Mouse (Mus musculus) liver, adult 2 months (tissue): Measurements from ENCODE around the gene Megf11. TPM values are rescaled to one million over a fixed set of nuclear protein-coding genes. Genes with fewer than 3 reads are reported as not detected.

Source experiments
- DNase-seq: peaks from one replicate; pipeline ENCODE4 v3.0.0-alpha.2; 2011; ENCODE audit warnings: low read depth, low spot score; ENCODE audit errors: extremely low read depth
- H3K27ac ChIP-seq: fragments of 200-500 bp; replicated peaks from 2 replicates; pipeline ENCODE4 v1.5.1; 2012; ENCODE audit warnings: low read depth, mild to moderate bottlenecking, control low read depth, inconsistent platforms, low read length; ENCODE audit not compliant: insufficient read depth
- H3K27me3 ChIP-seq: fragments of 200-500 bp; 2 replicates; pipeline ENCODE4 v1.6.1; 2012; ENCODE audit warnings: mild to moderate bottlenecking, moderate library complexity, low read length, inconsistent platforms; ENCODE audit not compliant: control insufficient read depth, insufficient read depth
- H3K36me3 ChIP-seq: fragments of 200-500 bp; 2 replicates; pipeline ENCODE4 v1.6.1; 2012; ENCODE audit warnings: low read length, inconsistent platforms; ENCODE audit not compliant: control insufficient read depth, insufficient read depth
- H3K4me1 ChIP-seq: fragments of 200-500 bp; 2 replicates; pipeline ENCODE4 v1.6.1; 2011; ENCODE audit warnings: low read length; ENCODE audit not compliant: control insufficient read depth, insufficient read depth
- H3K4me3 ChIP-seq: fragments of 200-500 bp; 2 replicates; pipeline ENCODE4 v1.5.1; 2011; ENCODE audit warnings: low read depth, mild to moderate bottlenecking, control low read depth, low read length, moderate library complexity; ENCODE audit not compliant: insufficient read depth
- H3K79me2 ChIP-seq: fragments of 200-500 bp; 2 replicates; pipeline ENCODE4 v1.6.1; 2012; ENCODE audit warnings: inconsistent platforms, mild to moderate bottlenecking, low read length, moderate library complexity; ENCODE audit not compliant: control insufficient read depth, insufficient read depth
- H3K9ac ChIP-seq: fragments of 200-500 bp; 2 replicates; pipeline ENCODE4 v1.6.1; 2012; ENCODE audit warnings: low read depth, mild to moderate bottlenecking, control low read depth, inconsistent platforms, low read length
- CTCF ChIP-seq: fragments of 200-500 bp; IDR thresholded peaks from 2 replicates; pipeline ENCODE4 v1.5.1; 2011; ENCODE audit warnings: low read depth, low read length, control low read depth
- POLR2A ChIP-seq: fragments of 200-500 bp; IDR thresholded peaks from 2 replicates; pipeline ENCODE4 v1.6.1; 2011; ENCODE audit warnings: low read length, control low read depth; ENCODE audit not compliant: insufficient read depth; ENCODE audit errors: extremely low read depth
- WGBS: fragments of 180-500 bp; shearing (Covaris S2); methylation state at CpG from one replicate; pipeline ENCODE4 v1.1.7; 2018; 5-methylcytosine and 5-hydroxymethylcytosine counted together
- polyA plus RNA-seq: library from polyadenylated mRNA; depleted of rRNA; stranded (reverse); fragments of >200 nt; gene quantifications from 2 replicates; pipeline ENCODE4 v1.2.3, GENCODE M21; 2012
- total RNA-seq: library from RNA; depleted of rRNA; stranded (reverse); fragments of >200 nt; gene quantifications from 2 replicates; pipeline ENCODE4 v1.2.3, GENCODE M21; 2014

Megf11 gene
- total and polyA plus RNA-seq, 2 experiments, result 0.09 to 0.13 TPM

GRCm38 (mm10) chr9:64355627-64356026 lies 29.8 kb upstream of the Megf11 start:
- Histone ChIP-seq H3K4me3 (no peak overlapping the region), H3K36me3 (no peaks in the 10 kb centered on the region), H3K79me2 (no peaks in the 10 kb centered on the region), H3K27ac (no peak overlapping the region), H3K27me3 (no peaks in the 10 kb centered on the region), H3K9ac (no peak overlapping the region), H3K4me1 (no peaks in the 10 kb centered on the region)
- DNase-seq, result peak; percentile 47
- no peak for TF ChIP-seq CTCF
- no peak for TF ChIP-seq POLR2A
- 61% methylated on average over 7 of the region's 7 CpGs for WGBS

- TF ChIP-seq POLR2A, result no peak
- TF ChIP-seq CTCF, result no peak
- WGBS, result 87% methylated on average over 9 of the region's 9 CpGs
- no peak overlapping the region for H3K9ac ChIP-seq
- DNase-seq, result peak; percentile 55
- H3K79me2 ChIP-seq, result no peaks in the 10 kb centered on the region
- no peaks in the 10 kb centered on the region for H3K4me1 ChIP-seq
- no peaks in the 10 kb centered on the region for H3K36me3 ChIP-seq
- no peak overlapping the region for H3K4me3 ChIP-seq
- H3K27ac ChIP-seq, result no peak overlapping the region
- H3K27me3 ChIP-seq, result no peaks in the 10 kb centered on the region
These were observed 24.0 kb upstream of the Megf11 start for GRCm38 (mm10) chr9:64361231-64361950.

- Histone ChIP-seq H3K79me2 (no peaks in the 10 kb centered on the region), H3K4me1 (no peaks in the 10 kb centered on the region), H3K9ac (no peak overlapping the region), H3K27me3 (0 out of 2 replicates have a peak, but pooled peaks cover 2% of the 10 kb centered on the region), H3K27ac (no peak overlapping the region), H3K4me3 (no peak overlapping the region), H3K36me3 (no peaks in the 10 kb centered on the region)
- WGBS, result 51% methylated on average over 7 of the region's 7 CpGs
- no peak for DNase-seq
- TF ChIP-seq CTCF, result no peak
- TF ChIP-seq POLR2A, result no peak
These were observed 15.6 kb upstream of the Megf11 start for GRCm38 (mm10) chr9:64369871-64370270.

- WGBS, result 80% methylated on average over 11 of the region's 11 CpGs
- H3K4me3 ChIP-seq, result no peak overlapping the region
- DNase-seq, result no peak
- H3K27ac ChIP-seq, result no peak overlapping the region
- 0 out of 2 replicates have a peak, but pooled peaks cover 2% of the 10 kb centered on the region for H3K27me3 ChIP-seq
- H3K9ac ChIP-seq, result no peak overlapping the region
- H3K79me2 ChIP-seq, result no peaks in the 10 kb centered on the region
- no peaks in the 10 kb centered on the region for H3K4me1 ChIP-seq
- TF ChIP-seq CTCF, result no peak
- no peaks in the 10 kb centered on the region for H3K36me3 ChIP-seq
These were observed 14.1 kb upstream of the Megf11 start for GRCm38 (mm10) chr9:64371305-64371819.

- no peak for TF ChIP-seq POLR2A
- no peak for TF ChIP-seq CTCF
- DNase-seq, result no peak
- H3K79me2 ChIP-seq, result no peaks in the 10 kb centered on the region
- H3K36me3 ChIP-seq, result no peaks in the 10 kb centered on the region
- H3K27ac ChIP-seq, result no peak overlapping the region
- no peaks in the 10 kb centered on the region for H3K4me1 ChIP-seq
- no peak overlapping the region for H3K4me3 ChIP-seq
- 84% methylated on average over 2 of the region's 2 CpGs for WGBS
- no peaks in the 10 kb centered on the region for H3K27me3 ChIP-seq
- H3K9ac ChIP-seq, result no peak overlapping the region
These were observed 9.0 kb upstream of the Megf11 start for GRCm38 (mm10) chr9:64376380-64376779.

GRCm38 (mm10) chr9:64383021-64383788 lies 2.2 kb upstream of the Megf11 start:
- peaks cover 19% of the 10 kb centered on the region for H3K27me3 ChIP-seq
- 33% methylated on average over 10 of the region's 10 CpGs for WGBS
- TF ChIP-seq POLR2A (no peak), CTCF (no peak)

More at GRCm38 (mm10) chr9:64383021-64383788, 2.2 kb upstream of the Megf11 start:
- peak; percentile 31 for DNase-seq
- Histone ChIP-seq H3K4me1 (peaks cover 8% of the 10 kb centered on the region), H3K4me3 (no peak overlapping the region), H3K27ac (no peak overlapping the region), H3K9ac (no peak overlapping the region), H3K79me2 (no peaks in the 10 kb centered on the region), H3K36me3 (no peaks in the 10 kb centered on the region)
